Mouse (Mus musculus): ENCODE data around the gene Cyyr1. TPM values are rescaled to one million over a fixed set of nuclear protein-coding genes. Genes with fewer than 3 reads are reported as not detected.
"Not testable (repeated sequence)": the region's sequence is repeated elsewhere in the genome, so short reads cannot be mapped to it uniquely, and the experiment has no call there.

The Cyyr1 gene
- total RNA-seq (2012; rRNA removed) (not detected in 2 replicates), total RNA-seq (2014; rRNA removed) (not detected in 2 replicates), polyA plus RNA-seq (2012; ENCODE audit: insufficient read length, low read depth) (not detected in 2 replicates)

GRCm38 (mm10) chr16:85553297-85553696, at the start of gene Cyyr1:
Gene Cyyr1 (minus strand): TSS chr16:85553397.
- dilution Hi-C loops (cut with MboI; ENCODE audit: extremely low pct_ligation_motif_present, extremely low pct_unique_long_range_greater_than_20kb, low sequenced_read_pairs); H3K27me3 ChIP-seq (replicated peaks); H3K9me3 ChIP-seq (replicated peaks; ENCODE audit: low read length); H3K79me2 ChIP-seq (replicated peaks; ENCODE audit: control insufficient read depth, extremely low read depth, insufficient read depth, poor library complexity, severe bottlenecking); H3K36me3 ChIP-seq (replicated peaks in 1 of 2; ENCODE audit: control insufficient read depth in 1 of 2, insufficient read depth in 1 of 2, low read length in 1 of 2); in situ Hi-C loops (cut with MboI; ENCODE audit: low pct_ligation_motif_present, low pct_unique_long_range_greater_than_20kb, low sequenced_read_pairs); H3K4me1 ChIP-seq (ENCODE audit: control insufficient read depth in 1 of 2, insufficient read depth in 2 of 2); H3K4me3 ChIP-seq (replicated peaks in 1 of 3; ENCODE audit: low read depth in 2 of 3, low read length in 2 of 3, poor library complexity in 1 of 3); H3K9ac ChIP-seq (ENCODE audit: insufficient read depth, low read depth); DNase-seq (ENCODE audit: extremely low read depth); H3K27ac ChIP-seq (ENCODE audit: insufficient read depth, low read depth); H3K4me2 ChIP-seq (ENCODE audit: insufficient read depth, low read depth, poor library complexity, severe bottlenecking): not testable (repeated sequence)

- Histone ChIP-seq H3K4me1 (ENCODE audit: control insufficient read depth in 1 of 2, insufficient read depth in 2 of 2) (no peaks in the 10 kb centered on the region), H3K27me3 (replicated peaks) (no peaks in the 10 kb centered on the region), H3K27ac (ENCODE audit: insufficient read depth, low read depth) (no peak overlapping the region), H3K4me3 (replicated peaks in 1 of 3; ENCODE audit: low read depth in 2 of 3, low read length in 2 of 3, poor library complexity in 1 of 3) (no peak overlapping the region), H3K36me3 (replicated peaks in 1 of 2; ENCODE audit: control insufficient read depth in 1 of 2, insufficient read depth in 1 of 2, low read length in 1 of 2) (no peaks in the 10 kb centered on the region), H3K9me3 (replicated peaks; ENCODE audit: low read length) (no peaks in the 10 kb centered on the region), H3K79me2 (replicated peaks; ENCODE audit: control insufficient read depth, extremely low read depth, insufficient read depth, poor library complexity, severe bottlenecking) (no peaks in the 10 kb centered on the region), H3K9ac (ENCODE audit: insufficient read depth, low read depth) (no peak overlapping the region), H3K4me2 (ENCODE audit: insufficient read depth, low read depth, poor library complexity, severe bottlenecking) (no peak overlapping the region)
- in situ Hi-C loops (cut with MboI; ENCODE audit: low pct_ligation_motif_present, low pct_unique_long_range_greater_than_20kb, low sequenced_read_pairs) (no loop called here), dilution Hi-C loops (cut with MboI; ENCODE audit: extremely low pct_ligation_motif_present, extremely low pct_unique_long_range_greater_than_20kb, low sequenced_read_pairs) (no loop called here)
- DNase-seq (ENCODE audit: extremely low read depth): no peak
- TF ChIP-seq RAD21 (IDR thresholded peaks at IDR 0.05; ENCODE audit: low read depth, low read length): no peak
- TF ChIP-seq TBP (conservative IDR thresholded peaks at IDR 0.05; ENCODE audit: low read depth, low read length): no peak
- no peak for TF ChIP-seq ELF1 (IDR thresholded peaks at IDR 0.05; ENCODE audit: low read depth, low read length)
Measured at GRCm38 (mm10) chr16:85588844-85589243, 35.6 kb upstream of the Cyyr1 start.

- TF ChIP-seq ETS1 (conservative IDR thresholded peaks at IDR 0.05; ENCODE audit: low read depth, low read length): no peak
- TF ChIP-seq MYC (IDR thresholded peaks at IDR 0.05; ENCODE audit: low read depth, low read length): no peak
- TF ChIP-seq GABPA (IDR thresholded peaks at IDR 0.05; ENCODE audit: insufficient replicate concordance, low read depth, low read length): no peak
- no peak for TF ChIP-seq TCF12 (IDR thresholded peaks at IDR 0.05; ENCODE audit: low read depth, low read length)
- TF ChIP-seq RCOR1 (conservative IDR thresholded peaks at IDR 0.05; ENCODE audit: low read depth, low read length): no peak
- TF ChIP-seq MAZ (IDR thresholded peaks at IDR 0.05; ENCODE audit: low read depth, low read length): no peak
- no peak for TF ChIP-seq ZNF384 (IDR thresholded peaks at IDR 0.05; ENCODE audit: low read depth, low read length)
- TF ChIP-seq NELFE (IDR thresholded peaks at IDR 0.05; ENCODE audit: low read depth, low read length): no peak
- TF ChIP-seq EP300 (IDR thresholded peaks at IDR 0.05; ENCODE audit: low read length): no peak
- no peak for TF ChIP-seq USF2 (conservative IDR thresholded peaks at IDR 0.05; ENCODE audit: low read depth, low read length)
- TF ChIP-seq SMC3 (IDR thresholded peaks at IDR 0.05; ENCODE audit: low read depth, low read length): no peak
- no peak for TF ChIP-seq IRF4 (IDR thresholded peaks at IDR 0.05; ENCODE audit: low read depth, low read length)
- no peak for TF ChIP-seq MAFK (IDR thresholded peaks at IDR 0.05; ENCODE audit: insufficient replicate concordance, low read length)
- TF ChIP-seq JUND (conservative IDR thresholded peaks at IDR 0.05; ENCODE audit: low read depth, low read length): no peak
- TF ChIP-seq ZMIZ1 (IDR thresholded peaks at IDR 0.05; ENCODE audit: low read depth, low read length): no peak
- no peak for TF ChIP-seq CHD2 (IDR thresholded peaks at IDR 0.05; ENCODE audit: low read length)
- TF ChIP-seq MEF2A (IDR thresholded peaks at IDR 0.05; ENCODE audit: borderline replicate concordance, low read depth, low read length): no peak
- TF ChIP-seq UBTF (IDR thresholded peaks at IDR 0.05; ENCODE audit: low read depth, low read length): no peak
- Histone ChIP-seq H3K79me2 (replicated peaks; ENCODE audit: control insufficient read depth, extremely low read depth, insufficient read depth, poor library complexity, severe bottlenecking) (no peaks in the 10 kb centered on the region), H3K27ac (ENCODE audit: insufficient read depth, low read depth) (no peak overlapping the region), H3K9ac (ENCODE audit: insufficient read depth, low read depth) (no peak overlapping the region), H3K4me1 (ENCODE audit: control insufficient read depth in 1 of 2, insufficient read depth in 2 of 2) (no peaks in the 10 kb centered on the region), H3K36me3 (replicated peaks in 1 of 2; ENCODE audit: control insufficient read depth in 1 of 2, insufficient read depth in 1 of 2, low read length in 1 of 2) (no peaks in the 10 kb centered on the region), H3K4me2 (ENCODE audit: insufficient read depth, low read depth, poor library complexity, severe bottlenecking) (no peak overlapping the region), H3K4me3 (replicated peaks in 1 of 3; ENCODE audit: low read depth in 2 of 3, low read length in 2 of 3, poor library complexity in 1 of 3) (no peak overlapping the region), H3K27me3 (replicated peaks) (no peaks in the 10 kb centered on the region), H3K9me3 (replicated peaks; ENCODE audit: low read length) (no peaks in the 10 kb centered on the region)
- in situ Hi-C loops (cut with MboI; ENCODE audit: low pct_ligation_motif_present, low pct_unique_long_range_greater_than_20kb, low sequenced_read_pairs): no loop called here
- dilution Hi-C loops (cut with MboI; ENCODE audit: extremely low pct_ligation_motif_present, extremely low pct_unique_long_range_greater_than_20kb, low sequenced_read_pairs): no loop called here
- no peak for DNase-seq (ENCODE audit: extremely low read depth)
Measured at GRCm38 (mm10) chr16:85587573-85588226, 34.5 kb upstream of the Cyyr1 start.

All from CH12.LX (cell line).